Mouse (Mus musculus) spleen, adult 2 months (tissue): ENCODE data around the gene Tubgcp6. TPM values are rescaled to one million over a fixed set of nuclear protein-coding genes. Genes with fewer than 3 reads are reported as not detected.
A peak's percentile ranks its signal among the peaks of the same experiment; 100 is the strongest.

Experiments used
- DNase-seq, 2 experiments: peaks; one replicate each; pipeline versions ENCODE4 v3.0.0 to v3.0.0-alpha.2; 2012 to 2021; ENCODE audit warnings: low spot score in 2 of 2, low read depth in 1 of 2
- H3K27ac ChIP-seq: fragments of 200-500 bp; 2 replicates; pipeline ENCODE4 v1.5.1; 2012; ENCODE audit warnings: low read length, inconsistent platforms; ENCODE audit not compliant: insufficient read depth
- H3K27me3 ChIP-seq: fragments of 200-500 bp; 2 replicates; pipeline ENCODE4 v1.6.1; 2012; ENCODE audit warnings: mild to moderate bottlenecking, moderate library complexity, low read length, inconsistent platforms; ENCODE audit not compliant: control insufficient read depth, insufficient read depth
- H3K36me3 ChIP-seq: fragments of 200-500 bp; 2 replicates; pipeline ENCODE4 v1.6.1; 2012; ENCODE audit warnings: mild to moderate bottlenecking, low read length, inconsistent platforms; ENCODE audit not compliant: control insufficient read depth, insufficient read depth
- H3K4me1 ChIP-seq: fragments of 200-500 bp; 2 replicates; pipeline ENCODE4 v1.6.1; 2011; ENCODE audit warnings: inconsistent platforms; ENCODE audit not compliant: control insufficient read depth, insufficient read depth, insufficient read length
- H3K4me3 ChIP-seq: fragments of 200-500 bp; 2 replicates; pipeline ENCODE4 v1.5.1; 2011; ENCODE audit warnings: mild to moderate bottlenecking, inconsistent platforms; ENCODE audit not compliant: insufficient read depth, insufficient read length; ENCODE audit errors: extremely low read depth
- CTCF ChIP-seq: fragments of 200-500 bp; IDR thresholded peaks from 2 replicates; pipeline ENCODE4 v1.5.1; 2011; ENCODE audit warnings: mild to moderate bottlenecking, inconsistent platforms; ENCODE audit not compliant: insufficient read depth, insufficient read length, insufficient replicate concordance; ENCODE audit errors: extremely low read depth
- POLR2A ChIP-seq: fragments of 200-500 bp; IDR thresholded peaks from 2 replicates; pipeline ENCODE4 v1.6.1; 2011; ENCODE audit warnings: low read depth, low read length, inconsistent platforms
- WGBS: fragments of 180-500 bp; shearing (Covaris S2); methylation state at CpG from one replicate; pipeline ENCODE4 v1.1.7; 2018; 5-methylcytosine and 5-hydroxymethylcytosine counted together
- polyA plus RNA-seq: library from polyadenylated mRNA; depleted of rRNA; stranded (reverse); fragments of >200 nt; gene quantifications from 2 replicates; pipeline ENCODE4 v1.2.3, GENCODE M21; 2012; rRNA removed

Tubgcp6 gene
- polyA plus RNA-seq, 1 experiment = 38.4 TPM

GRCm38 (mm10) chr15:89061761-89062517 is 61.0 kb downstream of the Tubgcp6 start:
- no peak for DNase-seq
- 87% methylated on average over 6 of the region's 6 CpGs for WGBS
- H3K4me1 ChIP-seq = peaks cover 3% of the 10 kb centered on the region
- no peak overlapping the region for H3K27ac ChIP-seq
- no peak overlapping the region for H3K4me3 ChIP-seq
- peaks cover 17% of the 10 kb centered on the region for H3K27me3 ChIP-seq
- TF ChIP-seq CTCF (no peak), POLR2A (no peak)
- no peaks in the 10 kb centered on the region for H3K36me3 ChIP-seq

GRCm38 (mm10) chr15:89060811-89061460 is 62.0 kb downstream of the Tubgcp6 start:
- 88% methylated on average over 12 of the region's 12 CpGs for WGBS
- no peak overlapping the region for H3K27ac ChIP-seq
- H3K27me3 ChIP-seq = peaks cover 17% of the 10 kb centered on the region
- no peak overlapping the region for H3K4me3 ChIP-seq
- DNase-seq = no peak
- H3K4me1 ChIP-seq = peaks cover 3% of the 10 kb centered on the region
- no peak for TF ChIP-seq CTCF
- no peak for TF ChIP-seq POLR2A
- no peaks in the 10 kb centered on the region for H3K36me3 ChIP-seq

- Histone ChIP-seq H3K36me3 (no peaks in the 10 kb centered on the region), H3K4me3 (no peak overlapping the region), H3K4me1 (peaks cover 3% of the 10 kb centered on the region), H3K27ac (no peak overlapping the region), H3K27me3 (peaks cover 17% of the 10 kb centered on the region)
- 6% methylated on average over 40 of the region's 48 CpGs for WGBS
- TF ChIP-seq CTCF = no peak
- TF ChIP-seq POLR2A = no peak
- no peak for DNase-seq
Measured at GRCm38 (mm10) chr15:89060032-89060681, 62.8 kb downstream of the Tubgcp6 start.

DNA sequence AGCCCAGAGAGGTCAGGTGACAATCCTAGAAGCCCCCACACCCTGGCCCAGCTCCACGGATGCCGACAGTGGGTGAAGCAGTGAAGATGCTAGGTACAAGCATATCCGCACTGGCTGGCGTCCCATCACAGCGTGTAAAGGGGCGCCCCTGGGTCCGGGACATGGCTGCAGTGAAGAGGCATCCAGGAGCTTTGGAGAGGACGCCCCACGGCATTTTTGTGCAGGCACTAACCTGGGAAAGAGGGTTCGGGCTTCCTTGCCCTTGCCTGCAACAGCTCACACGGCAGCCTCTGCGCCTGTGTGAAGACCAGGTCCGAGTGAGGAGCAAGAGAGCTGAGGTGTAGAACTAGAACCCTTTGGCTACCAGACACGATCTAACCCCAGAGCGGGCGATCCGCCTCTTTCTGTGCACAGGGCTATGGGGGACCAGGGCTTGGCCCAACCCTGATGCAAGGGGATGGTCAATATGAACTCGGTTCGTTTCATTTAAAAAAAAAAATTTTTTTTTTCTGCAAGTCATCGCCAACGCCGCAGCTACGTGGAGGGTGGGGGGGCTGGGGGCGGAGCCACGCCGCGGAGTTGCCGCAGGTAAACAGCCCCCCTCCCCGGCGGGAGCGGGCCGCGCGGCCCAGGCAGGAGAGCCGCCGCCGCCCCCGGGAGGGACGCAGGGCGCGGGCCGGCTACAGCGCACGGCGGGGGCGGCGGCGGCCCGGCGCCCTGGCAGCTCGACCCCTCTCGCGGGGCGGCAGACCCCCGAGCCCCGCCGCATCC is 63.6 kb downstream of the Tubgcp6 start, which contains the start of gene Panx2:
Gene Panx2 (plus strand): TSS at position 574 of the 771 bp plus-strand sequence.
- WGBS = 5% methylated on average over 40 of the region's 57 CpGs
- Histone ChIP-seq H3K4me3 (peak within 1 kb of the TSS; percentile 34; the same call in 1 of the 2 replicates), H3K4me1 (peaks cover 3% of the 10 kb centered on the region), H3K27ac (no peak within 1 kb of the TSS), H3K27me3 (peaks cover 17% of the 10 kb centered on the region), H3K36me3 (no peaks in the 10 kb centered on the region)
- no peak for DNase-seq
- TF ChIP-seq POLR2A = no peak
- no peak for TF ChIP-seq CTCF

DNA sequence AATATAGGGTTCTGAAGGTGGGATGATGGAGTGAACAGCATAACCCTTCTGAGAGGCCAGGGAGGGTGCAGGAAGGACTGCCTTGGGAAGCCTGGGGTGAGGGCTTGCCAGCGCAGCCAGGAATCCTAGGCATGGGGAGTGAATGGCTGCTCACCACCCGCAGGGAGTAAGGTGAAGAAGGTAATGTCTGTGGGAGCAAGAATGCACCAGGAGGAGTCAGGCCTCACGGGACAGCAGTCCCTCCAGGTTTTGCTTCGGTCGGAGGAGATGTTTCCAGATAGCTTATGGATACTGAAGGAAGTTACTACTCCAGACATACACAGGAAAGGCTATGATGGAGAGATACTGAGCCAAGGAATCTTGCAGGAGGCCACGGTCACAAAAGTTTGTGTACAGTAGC is 64.2 kb downstream of the Tubgcp6 start:
- TF ChIP-seq CTCF (no peak), POLR2A (no peak)
- H3K36me3 ChIP-seq = no peaks in the 10 kb centered on the region
- peaks cover 17% of the 10 kb centered on the region for H3K27me3 ChIP-seq
- no peak for DNase-seq
- no peak overlapping the region for H3K27ac ChIP-seq
- 44% methylated on average over 6 of the region's 6 CpGs for WGBS
- peaks cover 3% of the 10 kb centered on the region for H3K4me1 ChIP-seq
- no peak overlapping the region for H3K4me3 ChIP-seq

DNA sequence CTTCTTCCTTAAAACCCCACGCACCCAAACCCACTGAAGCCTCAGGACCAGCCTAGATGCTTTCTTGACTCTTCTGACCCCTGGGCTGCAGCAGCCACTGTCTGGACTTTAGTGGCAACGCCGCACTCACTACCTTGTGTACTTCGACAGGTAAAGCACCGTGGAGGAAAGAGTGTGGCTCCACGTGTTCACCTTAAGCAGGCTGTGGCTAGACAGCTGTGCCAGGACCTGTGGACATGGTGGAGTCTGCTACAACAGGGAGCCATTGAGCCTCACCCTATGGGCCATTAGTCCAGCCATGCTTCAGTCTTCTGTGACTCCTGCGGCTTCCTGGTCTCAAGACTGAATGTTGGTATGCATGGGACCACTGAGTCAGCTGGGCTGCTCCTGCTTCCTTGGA is 68.2 kb downstream of the Tubgcp6 start:
- no peaks in the 10 kb centered on the region for H3K36me3 ChIP-seq
- 90% methylated on average over 7 of the region's 7 CpGs for WGBS
- H3K27ac ChIP-seq = no peak overlapping the region
- no peak overlapping the region for H3K4me3 ChIP-seq
- no peaks in the 10 kb centered on the region for H3K4me1 ChIP-seq
- no peak for TF ChIP-seq CTCF
- TF ChIP-seq POLR2A = no peak
- no peak for DNase-seq
- peaks cover 8% of the 10 kb centered on the region for H3K27me3 ChIP-seq

Other genes with a start within 250 kb of the Tubgcp6 start
- gene Ttll8, start 168.7 kb downstream of the Tubgcp6 start, polyA plus RNA-seq = not detected in 2 replicates
- 1.1 TPM in 2 replicates for gene Mlc1, start 144.1 kb downstream of the Tubgcp6 start, polyA plus RNA-seq
- not detected in 2 replicates for gene Mov10l1, start 140.2 kb downstream of the Tubgcp6 start, polyA plus RNA-seq
- not detected in 2 replicates for gene Panx2, start 63.4 kb downstream of the Tubgcp6 start, polyA plus RNA-seq
- gene Trabd, start 48.0 kb downstream of the Tubgcp6 start, polyA plus RNA-seq = 59.5 and 69.9 TPM in 2 replicates
- gene Selenoo, start 34.0 kb downstream of the Tubgcp6 start, polyA plus RNA-seq = 27.7 and 41.4 TPM in 2 replicates
- gene Hdac10, start 5.6 kb upstream of the Tubgcp6 start, polyA plus RNA-seq = 76.2 and 86.8 TPM in 2 replicates
- gene Mapk12, start 17.6 kb upstream of the Tubgcp6 start, polyA plus RNA-seq = 3.7 and 3.9 TPM in 2 replicates
- 29.0 and 35.1 TPM in 2 replicates for gene Mapk11, start 26.5 kb upstream of the Tubgcp6 start, polyA plus RNA-seq
- gene Plxnb2, start 57.7 kb upstream of the Tubgcp6 start, polyA plus RNA-seq = 89.4 and 96.8 TPM in 2 replicates
- gene Dennd6b, start 73.4 kb upstream of the Tubgcp6 start, polyA plus RNA-seq = 25.2 and 30.8 TPM in 2 replicates
- gene Ppp6r2, start 88.4 kb upstream of the Tubgcp6 start, polyA plus RNA-seq = 120 and 255 TPM in 2 replicates
- gene Sbf1, start 192.2 kb upstream of the Tubgcp6 start, polyA plus RNA-seq = 320 and 349 TPM in 2 replicates
- gene Adm2, start 199.6 kb upstream of the Tubgcp6 start, polyA plus RNA-seq = 3.5 and 6.5 TPM in 2 replicates
- 0.31 and 1.4 TPM in 2 replicates for gene Miox, start 211.3 kb upstream of the Tubgcp6 start, polyA plus RNA-seq
- 51.5 and 53.6 TPM in 2 replicates for gene Lmf2, start 232.5 kb upstream of the Tubgcp6 start, polyA plus RNA-seq
- gene Ncaph2, start 232.6 kb upstream of the Tubgcp6 start, polyA plus RNA-seq = 113 and 131 TPM in 2 replicates